Mouse (Mus musculus) cerebellum, adult 8-10 months (tissue): ENCODE measurements around the gene Sgk2.

Experiments
- DNase-seq: peaks from one replicate; pipeline ENCODE4 v3.0.0; 2022

The Sgk2 gene

GRCm38 (mm10) chr2:162987218-162987617 lies at the start of gene Sgk2:
Gene Sgk2, plus strand, starts transcription at chr2:162987330.
- no peak for DNase-seq

DNA sequence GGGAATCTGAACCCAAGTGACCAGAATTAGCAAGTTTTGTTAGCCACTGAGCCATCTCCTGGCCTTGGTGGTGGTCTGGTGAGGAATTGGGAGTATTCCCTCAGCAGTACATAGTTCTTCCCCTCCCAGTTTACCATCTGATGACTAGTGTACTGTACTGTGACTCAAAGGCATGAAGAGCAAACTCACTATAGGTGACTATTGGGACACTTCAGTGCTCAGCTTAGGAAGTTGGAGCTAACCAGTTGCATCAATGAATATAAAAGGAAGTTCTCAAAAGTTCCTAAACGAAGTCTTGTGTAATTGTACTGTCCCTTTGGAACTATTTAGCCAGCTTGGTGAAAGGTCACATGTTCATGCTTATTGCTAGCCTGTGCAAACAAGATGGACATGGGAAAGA lies 47.6 kb upstream of the Sgk2 start:
- DNase-seq: no peak

DNA sequence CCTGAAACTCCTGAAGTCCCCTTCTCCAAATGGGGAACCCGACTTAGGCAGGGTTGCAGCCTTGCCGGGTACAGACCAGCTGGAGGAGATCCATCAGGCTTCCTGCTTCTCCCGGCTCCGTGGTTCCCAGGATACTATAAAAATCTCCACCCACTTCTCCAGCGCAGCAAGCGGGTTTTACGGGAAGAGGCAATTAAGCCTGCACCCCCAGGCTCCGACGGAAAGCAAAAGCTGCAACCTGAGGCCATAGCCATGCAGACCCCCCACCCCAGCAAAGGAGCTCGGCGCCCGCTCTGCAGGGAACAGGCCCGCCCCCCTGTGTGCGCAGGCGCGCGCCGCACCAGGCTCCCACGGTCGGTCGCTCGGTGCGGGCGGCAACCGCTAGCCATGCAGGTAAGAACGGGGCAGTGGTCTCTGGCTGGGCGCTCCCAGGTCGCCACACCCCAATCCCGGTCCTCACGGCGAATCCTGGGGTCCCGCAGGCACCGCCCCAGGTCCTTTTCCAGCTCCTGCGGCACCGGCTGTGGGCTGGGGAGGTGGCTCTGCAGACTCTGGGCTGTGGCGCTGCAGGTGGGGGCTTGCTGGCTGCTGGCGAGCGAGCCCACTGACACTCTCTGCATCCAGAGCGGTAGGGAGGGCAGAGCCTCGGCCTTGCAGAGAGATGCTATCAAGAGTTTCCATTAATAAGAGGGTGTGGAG lies 43.8 kb upstream of the Sgk2 start, which contains the start of gene L3mbtl1:
L3mbtl1 (plus strand) TSS at position 325 of the 699 bp plus-strand sequence.
- DNase-seq: peak; percentile 45

DNA sequence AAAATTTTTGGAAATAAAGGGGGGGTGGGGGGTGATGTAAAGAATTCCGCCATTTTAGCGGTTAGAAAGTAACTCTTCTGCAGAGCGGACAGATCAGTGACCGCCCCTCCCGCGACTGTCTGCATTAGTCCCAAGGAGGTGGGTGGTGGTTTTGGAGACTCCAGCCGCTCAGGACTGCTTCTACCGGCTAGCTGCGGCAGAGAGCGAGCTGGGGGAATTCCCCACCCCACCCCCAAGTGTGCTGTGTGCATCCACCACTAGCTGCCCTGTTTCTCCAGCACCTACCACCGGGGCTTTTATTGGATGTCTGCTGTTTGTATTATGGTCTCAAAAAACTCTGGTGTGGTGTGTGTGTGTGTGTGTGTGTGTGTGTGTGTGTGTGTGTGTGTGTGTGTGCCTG lies 43.2 kb upstream of the Sgk2 start:
- DNase-seq: no peak

GRCm38 (mm10) chr2:162946964-162947363 lies 40.2 kb upstream of the Sgk2 start:
- no peak for DNase-seq

DNA sequence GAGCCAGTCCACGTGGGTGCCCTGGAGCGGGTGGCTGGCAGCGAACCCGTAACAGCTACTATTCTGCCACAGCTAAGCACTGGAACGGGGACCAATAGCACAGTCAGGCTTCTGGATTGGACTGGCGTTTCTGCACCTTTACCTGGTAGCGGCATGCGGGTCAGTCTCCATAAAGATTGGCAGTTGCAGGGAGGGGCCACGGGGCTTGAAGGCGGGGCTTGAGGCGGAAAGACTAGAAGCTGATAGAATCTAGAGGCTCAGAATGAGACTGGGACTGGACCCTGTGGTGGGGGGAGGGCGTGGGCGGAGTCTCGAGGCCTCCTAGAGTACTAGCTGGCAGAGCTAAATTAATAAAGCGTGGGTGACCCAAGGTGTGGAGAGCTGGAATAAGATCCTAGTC lies 39.4 kb upstream of the Sgk2 start:
- DNase-seq: peak; percentile 38

DNA sequence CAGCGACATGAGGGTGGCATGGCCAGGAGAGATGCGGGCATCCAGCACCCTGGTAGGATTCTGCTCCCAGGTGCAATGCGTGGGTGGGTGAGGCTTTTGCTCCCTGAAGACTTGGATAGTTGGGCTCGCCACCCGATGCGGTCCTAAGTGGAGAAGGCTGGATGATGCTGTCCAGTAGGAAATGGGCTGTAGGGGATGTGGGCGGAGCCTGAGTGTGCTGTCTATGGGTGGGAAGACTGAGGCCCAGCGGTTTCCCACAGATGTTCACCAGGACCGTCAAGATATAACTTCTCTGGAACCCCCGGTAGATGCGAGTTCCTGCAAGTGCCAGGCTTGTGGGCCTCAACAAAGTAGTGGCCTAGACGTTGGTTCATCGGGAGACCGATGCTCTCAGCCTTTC lies 38.9 kb upstream of the Sgk2 start:
- no peak for DNase-seq

DNA sequence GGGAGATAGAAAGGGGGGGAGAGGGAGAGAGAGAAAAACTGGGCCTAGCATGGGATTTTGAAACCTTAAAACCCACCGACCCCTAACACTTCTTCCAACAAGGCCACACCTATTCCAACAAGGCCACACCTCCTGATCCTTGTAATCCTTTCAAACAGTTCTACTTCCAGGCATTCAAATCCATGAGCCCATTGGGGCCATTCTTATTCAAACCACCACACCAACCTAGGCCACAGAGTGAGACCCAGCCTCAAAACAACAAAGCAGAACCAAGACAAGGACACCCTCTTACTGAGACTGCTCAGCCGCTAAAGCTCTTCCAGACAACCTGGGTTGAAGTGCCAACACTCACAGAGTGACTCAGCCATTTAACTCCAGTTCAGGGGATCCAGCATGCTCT lies 36.4 kb upstream of the Sgk2 start:
- DNase-seq: no peak

DNA sequence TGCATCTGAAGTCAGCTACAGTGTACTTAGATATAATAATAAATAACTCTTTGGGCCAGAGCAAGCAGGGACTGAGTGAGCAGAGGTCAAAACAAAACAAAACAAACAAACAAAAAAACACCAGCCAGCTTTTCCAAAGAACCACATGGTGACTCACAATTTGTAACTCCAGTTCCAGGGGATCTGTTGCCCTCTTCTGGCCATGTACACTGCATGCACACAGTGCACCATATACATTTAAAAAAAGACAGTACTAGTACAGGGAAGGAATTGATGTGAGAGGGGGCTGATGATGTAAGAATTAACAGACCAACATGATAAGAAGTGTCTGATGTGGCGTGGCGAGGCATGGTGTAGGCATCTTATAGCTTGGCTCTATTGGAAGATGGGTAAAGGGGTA lies 30.3 kb upstream of the Sgk2 start:
- DNase-seq: no peak

DNA sequence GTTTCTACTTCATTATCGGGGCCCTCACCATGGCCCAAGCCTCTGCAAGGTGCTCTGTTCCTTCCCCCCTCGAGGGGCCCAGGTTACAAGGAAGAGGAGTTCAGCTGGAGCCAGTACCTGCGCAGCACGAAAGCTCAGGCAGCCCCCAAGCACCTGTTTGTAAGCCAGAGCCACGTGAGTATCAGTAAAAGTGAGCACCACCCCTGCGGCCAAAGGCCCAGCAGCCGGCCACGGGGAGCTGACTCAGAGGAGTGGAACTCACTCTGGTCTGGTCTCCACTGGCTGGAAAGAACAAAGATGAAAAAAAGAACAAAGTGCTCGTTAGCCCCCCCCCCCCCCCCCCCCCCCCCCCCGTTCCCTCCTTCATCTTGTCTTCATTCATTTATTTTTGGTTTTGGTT lies 25.8 kb upstream of the Sgk2 start:
- no peak for DNase-seq

DNA sequence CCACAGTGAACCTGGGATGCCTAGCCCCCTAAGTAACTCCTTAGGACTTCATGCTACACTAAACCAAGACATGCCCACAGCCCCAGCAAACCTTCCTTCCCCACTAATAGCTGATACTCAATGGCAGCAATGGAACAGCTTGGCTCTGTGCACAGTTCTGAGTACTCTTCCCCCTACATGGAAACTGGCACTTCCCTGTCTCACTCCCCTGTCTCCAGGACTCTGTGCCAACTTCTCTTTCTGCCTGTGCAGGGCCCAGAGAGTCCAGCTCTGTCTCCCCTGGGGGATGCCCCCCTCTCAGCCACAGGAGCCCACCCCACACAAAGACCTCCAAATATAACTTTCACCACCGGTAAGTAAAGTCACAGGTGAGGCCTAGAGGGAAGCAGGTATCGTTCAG lies 20.4 kb upstream of the Sgk2 start:
- DNase-seq: no peak

DNA sequence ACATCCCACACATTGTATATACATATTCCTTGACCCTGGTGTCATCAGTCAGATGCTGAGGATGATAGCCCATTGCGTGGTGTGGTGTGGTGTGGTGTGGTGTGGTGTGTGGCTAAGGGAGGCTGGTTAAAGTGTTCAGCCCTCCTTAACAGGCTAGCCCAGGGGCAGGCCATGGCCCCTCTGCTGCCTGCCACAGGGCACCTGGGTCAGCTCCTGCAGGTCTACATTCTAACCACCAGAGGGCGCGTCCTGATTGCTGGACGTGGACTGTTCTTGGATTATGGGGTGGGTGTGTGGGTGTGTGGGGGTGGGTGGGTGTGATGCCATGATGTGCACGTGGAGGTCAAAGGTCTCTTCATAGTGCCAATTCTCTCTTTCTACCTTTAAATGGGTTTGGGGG lies 18.8 kb upstream of the Sgk2 start:
- DNase-seq: peak; percentile 25

DNA sequence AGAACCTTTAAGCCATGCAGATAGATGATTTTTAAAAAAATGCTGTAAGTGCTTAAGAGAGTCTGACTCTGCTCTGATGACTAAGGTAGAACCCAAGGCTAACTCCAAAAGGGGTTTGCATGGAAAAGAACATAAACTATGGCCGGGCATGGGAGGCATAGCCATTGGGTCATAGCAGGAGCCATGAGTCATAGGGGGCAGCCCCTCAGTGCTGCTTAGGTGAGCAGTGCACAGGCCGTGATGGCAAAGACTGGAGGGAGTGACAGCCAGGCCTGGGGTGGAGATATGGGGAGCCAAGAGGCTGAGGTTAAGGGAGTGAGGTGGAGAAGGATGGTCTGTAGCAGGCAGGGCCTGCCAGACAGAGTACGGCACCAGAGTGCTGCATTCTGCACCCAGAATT lies 18.0 kb upstream of the Sgk2 start:
- DNase-seq: no peak

GRCm38 (mm10) chr2:162970896-162971295 lies 16.2 kb upstream of the Sgk2 start:
- DNase-seq: no peak

GRCm38 (mm10) chr2:162972752-162973151 lies 14.4 kb upstream of the Sgk2 start:
- no peak for DNase-seq

GRCm38 (mm10) chr2:162973206-162973605 lies 13.9 kb upstream of the Sgk2 start:
- DNase-seq: no peak

DNA sequence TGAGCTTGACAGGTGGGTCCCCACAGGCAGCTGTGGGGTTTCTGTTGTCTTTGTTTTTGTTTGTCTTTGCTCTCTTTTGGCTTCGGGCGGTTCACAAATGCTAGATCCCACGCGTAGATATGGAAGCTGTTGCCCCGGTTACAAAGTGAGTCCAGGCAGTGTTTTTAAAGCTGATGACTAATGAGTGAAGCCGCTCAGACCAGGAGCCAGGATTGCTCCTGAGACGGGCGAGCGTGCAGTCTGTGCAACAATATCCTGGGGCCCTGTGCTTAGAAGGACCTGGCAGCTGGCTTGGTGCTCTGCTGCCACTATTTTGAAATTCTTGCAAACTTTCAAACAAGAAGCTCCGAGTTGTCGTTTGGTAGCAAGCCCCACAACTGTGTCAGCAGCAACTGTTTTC lies 13.5 kb upstream of the Sgk2 start:
- no peak for DNase-seq

GRCm38 (mm10) chr2:162975157-162975775 lies 11.9 kb upstream of the Sgk2 start:
- DNase-seq: no peak

DNA sequence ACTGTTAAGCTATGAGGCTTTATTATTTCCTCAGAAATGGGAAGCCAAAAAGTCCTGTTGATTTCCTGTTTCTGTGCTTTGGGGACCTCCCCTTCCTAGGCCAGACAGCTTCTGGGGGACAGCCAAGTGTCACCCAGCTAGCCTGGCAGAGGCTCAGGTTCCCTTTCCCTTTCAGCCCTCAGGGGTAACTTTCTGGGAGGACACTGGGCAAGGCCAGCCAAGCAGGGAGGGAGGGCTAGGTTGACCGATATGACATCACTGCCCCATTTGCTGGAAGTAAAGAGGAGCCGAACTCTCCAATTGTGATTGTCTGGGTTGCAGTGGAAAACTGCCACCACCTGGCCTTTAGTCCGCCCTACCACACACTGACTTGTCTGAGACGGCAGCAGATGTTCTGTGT lies 11.1 kb upstream of the Sgk2 start:
- DNase-seq: no peak

DNA sequence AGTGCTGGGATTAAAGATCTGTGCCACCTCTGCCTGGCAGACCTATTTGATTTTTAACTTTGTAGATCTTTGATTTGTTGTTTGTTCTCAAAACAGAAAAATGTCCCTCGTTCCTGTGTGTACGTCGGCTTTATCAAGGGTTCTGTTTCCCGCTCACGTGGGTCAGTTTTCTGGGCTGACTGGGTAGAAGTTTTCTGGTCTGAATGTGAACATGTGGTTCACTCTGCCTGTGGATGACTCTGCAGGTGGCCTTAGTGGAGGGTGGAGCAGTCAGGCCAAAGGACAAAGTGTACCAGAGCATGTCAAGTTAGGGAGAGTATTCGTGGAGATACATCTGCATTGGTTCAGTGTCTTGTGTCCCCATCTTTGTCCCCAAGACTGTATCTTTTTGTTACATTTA lies 2.7 kb upstream of the Sgk2 start:
- no peak for DNase-seq

- no peak for DNase-seq
Measured at GRCm38 (mm10) chr2:162985923-162986322, 1.2 kb upstream of the Sgk2 start.

DNA sequence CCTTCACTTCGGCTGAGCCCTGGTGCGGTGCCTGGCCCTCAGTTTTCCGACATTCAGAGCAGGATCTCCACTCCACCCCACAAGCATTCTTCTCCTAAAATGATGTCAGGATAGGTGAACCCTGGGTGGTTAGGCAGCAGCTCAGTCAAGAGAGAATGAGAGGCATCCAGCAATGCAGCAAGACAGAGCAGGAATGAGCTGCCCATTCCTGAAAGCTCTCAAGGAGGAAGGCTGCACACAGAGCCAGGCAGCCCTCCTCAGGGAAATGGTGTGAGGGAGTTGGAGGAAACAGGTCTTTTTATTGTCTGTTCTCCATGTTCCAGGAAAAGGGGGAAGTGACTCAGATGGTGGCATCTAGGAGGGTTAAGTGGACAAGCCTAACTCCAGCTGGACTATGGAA lies 366 bp upstream of the Sgk2 start:
- no peak for DNase-seq

- DNase-seq: no peak
Measured at GRCm38 (mm10) chr2:162988235-162988634, 1.1 kb downstream of the Sgk2 start.

- no peak for DNase-seq
Measured at GRCm38 (mm10) chr2:162991394-162992083, 4.4 kb downstream of the Sgk2 start.
